Mouse (Mus musculus) liver, embryonic 11.5 days (tissue): ENCODE measurements around the gene Oas1a. TPM values are rescaled to one million over a fixed set of nuclear protein-coding genes. Genes with fewer than 3 reads are reported as not detected.
"Not testable (repeated sequence)": the region's sequence is repeated elsewhere in the genome, so short reads cannot be mapped to it uniquely, and the experiment has no call there.

Source experiments
- ATAC-seq: fragments of 200-750 bp; cut with Nextera tagmentation; replicated peaks from 2 replicates; pipeline ENCODE4 v1.8.0; 2017; ENCODE audit warnings: moderate number of reproducible peaks, mild to moderate bottlenecking, moderate TSS enrichment, moderate library complexity; ENCODE audit not compliant: low FRiP score
- DNase-seq: peaks from one replicate; pipeline ENCODE4 v3.0.0-alpha.2; 2017; ENCODE audit warnings: low spot score
- H3K27ac ChIP-seq: fragments of 300-500 bp; sonication (generic); 2 replicates; pipeline ENCODE4 v1.5.1; 2014; ENCODE audit warnings: mild to moderate bottlenecking, low read depth, low read length, control low read depth
- H3K27me3 ChIP-seq: fragments of 300-500 bp; sonication (generic); replicated peaks from 2 replicates; pipeline ENCODE4 v1.6.1; 2014; ENCODE audit warnings: low read length, mixed read lengths; ENCODE audit not compliant: control insufficient read depth, insufficient read depth
- H3K36me3 ChIP-seq: fragments of 300-500 bp; sonication (generic); 2 replicates; pipeline ENCODE4 v1.6.1; 2014; ENCODE audit warnings: mild to moderate bottlenecking, low read length, moderate library complexity, mixed read lengths; ENCODE audit not compliant: control insufficient read depth, insufficient read depth
- H3K4me1 ChIP-seq: fragments of 300-500 bp; sonication (generic); replicated peaks from 2 replicates; pipeline ENCODE4 v1.6.1; 2014; ENCODE audit warnings: low read length, mixed read lengths; ENCODE audit not compliant: control insufficient read depth, insufficient read depth
- H3K4me2 ChIP-seq: fragments of 300-500 bp; sonication (generic); 2 replicates; pipeline ENCODE4 v1.6.1; 2014; ENCODE audit warnings: mild to moderate bottlenecking, control low read depth, moderate library complexity
- H3K4me3 ChIP-seq: fragments of 300-500 bp; sonication (generic); 2 replicates; pipeline ENCODE4 v1.5.1; 2014; ENCODE audit warnings: low read depth, low read length, control low read depth
- H3K9ac ChIP-seq: fragments of 300-500 bp; sonication (generic); 2 replicates; pipeline ENCODE4 v1.6.1; 2014; ENCODE audit warnings: low read depth, low read length, control low read depth
- H3K9me3 ChIP-seq: fragments of 300-500 bp; sonication (generic); 2 replicates; pipeline ENCODE4 v1.6.1; 2016; ENCODE audit warnings: low read length, inconsistent platforms, mixed read lengths; ENCODE audit not compliant: control insufficient read depth
- WGBS: fragments of 180-500 bp; shearing (Covaris S2); extraction: QIAGEN DNeasy Blood & Tissue Kit; methylation state at CpG from one replicate; pipeline ENCODE4 v1.1.7; 2014; 5-methylcytosine and 5-hydroxymethylcytosine counted together
- polyA plus RNA-seq: library from polyadenylated mRNA; unstranded; fragments of >200 nt; fragmentation: Nextera tagmentation; extraction: Ambion mirVana; gene quantifications from 2 replicates; pipeline ENCODE4 v1.2.1, GENCODE M21; 2014

The Oas1a gene
- 1.3 and 1.6 TPM in 2 replicates for polyA plus RNA-seq

DNA sequence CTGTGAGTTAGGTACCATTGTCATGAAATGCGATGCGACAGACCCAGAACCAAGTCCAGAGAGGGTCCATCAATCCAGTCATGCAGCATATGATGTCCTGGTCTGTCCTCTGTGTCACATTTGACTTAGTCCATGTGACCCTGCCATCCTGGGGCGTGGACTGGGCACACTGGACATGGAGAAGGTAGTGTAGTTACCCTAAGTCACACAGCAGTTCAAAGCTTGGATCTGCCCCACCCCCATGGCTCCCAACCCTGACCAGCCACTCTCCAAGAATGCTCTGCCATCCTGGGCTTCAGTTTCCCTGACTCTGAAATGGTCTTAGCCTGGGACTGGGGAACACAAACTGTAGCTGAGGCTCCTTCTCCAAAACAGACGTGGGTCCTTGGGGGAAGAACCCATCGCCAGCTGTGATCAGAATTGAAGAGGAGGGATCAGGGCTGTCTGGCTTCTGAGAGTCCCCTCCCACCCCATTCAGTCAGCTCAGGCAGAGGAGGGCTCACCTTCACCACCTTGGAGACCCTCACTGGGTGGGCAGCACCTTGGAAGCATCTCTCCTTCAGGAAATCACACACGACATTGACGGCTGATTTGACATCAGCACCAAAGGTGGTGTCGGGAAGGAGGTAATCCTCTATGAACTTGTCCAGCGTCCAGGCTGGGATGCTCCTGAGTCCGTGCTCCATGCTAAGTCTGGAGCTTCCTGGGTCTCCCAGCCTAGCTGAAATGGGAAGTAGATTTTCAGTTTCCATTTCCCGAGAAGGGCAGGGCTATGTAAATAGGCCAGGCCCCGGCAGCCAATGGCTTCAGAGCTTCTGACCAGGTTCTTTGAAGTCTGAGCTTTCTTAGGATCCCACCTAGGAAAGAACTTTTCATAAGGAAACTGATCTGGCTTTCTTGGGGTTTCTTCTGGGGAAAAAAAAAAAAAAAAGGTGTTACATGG, at the start of gene Oas1a:
Oas1a (minus strand) TSS at position 731 of the 943 bp plus-strand sequence.
- not testable (repeated sequence) for ATAC-seq, H3K9ac ChIP-seq, H3K27ac ChIP-seq, H3K4me2 ChIP-seq, H3K4me3 ChIP-seq, DNase-seq, H3K4me1 ChIP-seq, H3K36me3 ChIP-seq, H3K27me3 ChIP-seq, H3K9me3 ChIP-seq
- WGBS = 28% methylated on average over 9 of the region's 12 CpGs

DNA sequence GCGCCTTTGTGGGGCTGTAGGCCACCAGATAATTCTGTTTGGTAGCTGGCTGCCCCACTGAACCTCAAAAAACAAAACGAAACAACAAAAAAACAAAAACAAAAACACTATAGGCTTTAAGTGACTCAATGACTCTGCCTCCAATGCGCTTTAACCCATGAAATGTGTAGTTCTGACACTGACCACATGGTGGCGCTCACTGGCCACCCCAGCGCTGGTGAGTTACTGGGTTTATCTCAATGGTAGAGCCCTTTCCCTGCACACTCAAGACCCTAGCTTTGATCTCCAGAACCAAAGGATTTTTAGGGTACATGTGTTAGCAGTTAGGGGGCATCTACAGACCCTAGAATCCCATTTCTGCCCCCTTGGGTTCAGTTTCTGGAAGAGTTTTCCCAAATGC, 46.7 kb upstream of the Oas1a start:
- Histone ChIP-seq H3K4me3 (no peak overlapping the region), H3K4me1 (no peaks in the 10 kb centered on the region), H3K9me3 (no peaks in the 10 kb centered on the region; the same call in 1 of the 2 replicates), H3K27me3 (no peaks in the 10 kb centered on the region), H3K9ac (no peak overlapping the region), H3K27ac (no peak overlapping the region), H3K4me2 (no peak overlapping the region), H3K36me3 (no peaks in the 10 kb centered on the region)
- WGBS = 12% methylated on average over 5 of the region's 5 CpGs
- ATAC-seq (no peak), DNase-seq (no peak)

DNA sequence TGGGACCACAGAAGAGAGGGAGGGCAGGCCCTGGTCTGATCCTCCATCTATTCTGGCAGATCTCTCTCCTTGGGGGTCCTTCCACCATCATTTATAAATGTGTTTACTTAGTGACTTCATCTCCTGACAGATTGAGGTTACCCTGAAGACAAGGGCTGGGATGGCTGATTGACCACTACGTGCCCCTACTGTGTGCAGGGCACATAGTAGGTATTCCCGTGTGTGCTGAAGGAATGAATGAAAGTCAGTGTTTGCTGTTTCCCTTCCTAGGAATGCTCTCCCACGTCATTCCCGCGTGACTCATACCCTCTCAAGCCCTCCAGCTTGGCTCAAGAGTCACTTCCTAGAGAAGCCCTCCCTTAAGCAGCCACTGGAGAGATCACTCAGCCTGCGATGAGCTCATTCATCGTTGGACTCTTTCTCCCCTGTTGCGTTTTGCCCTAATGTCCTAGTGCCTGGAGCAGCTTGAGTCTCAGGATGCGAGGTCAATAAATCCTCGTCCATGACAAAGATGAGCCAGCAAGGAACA, 45.0 kb upstream of the Oas1a start:
- H3K9ac ChIP-seq = no peak overlapping the region
- 62% methylated on average over 10 of the region's 10 CpGs for WGBS
- no peaks in the 10 kb centered on the region for H3K36me3 ChIP-seq
- H3K9me3 ChIP-seq = no peaks in the 10 kb centered on the region
- no peaks in the 10 kb centered on the region for H3K4me1 ChIP-seq
- no peak overlapping the region for H3K27ac ChIP-seq
- no peaks in the 10 kb centered on the region for H3K27me3 ChIP-seq
- H3K4me3 ChIP-seq = no peak overlapping the region
- ATAC-seq (no peak), DNase-seq (no peak)
- no peak overlapping the region for H3K4me2 ChIP-seq

- ATAC-seq = no peak
- Histone ChIP-seq H3K4me2 (no peak overlapping the region), H3K9me3 (no peaks in the 10 kb centered on the region), H3K36me3 (no peaks in the 10 kb centered on the region), H3K27ac (no peak overlapping the region), H3K4me3 (no peak overlapping the region), H3K27me3 (no peaks in the 10 kb centered on the region), H3K4me1 (no peaks in the 10 kb centered on the region), H3K9ac (no peak overlapping the region)
- WGBS = 70% methylated on average over 10 of the region's 10 CpGs
- no peak for DNase-seq
Observed at GRCm38 (mm10) chr5:120942076-120942475, 34.8 kb upstream of the Oas1a start.

DNA sequence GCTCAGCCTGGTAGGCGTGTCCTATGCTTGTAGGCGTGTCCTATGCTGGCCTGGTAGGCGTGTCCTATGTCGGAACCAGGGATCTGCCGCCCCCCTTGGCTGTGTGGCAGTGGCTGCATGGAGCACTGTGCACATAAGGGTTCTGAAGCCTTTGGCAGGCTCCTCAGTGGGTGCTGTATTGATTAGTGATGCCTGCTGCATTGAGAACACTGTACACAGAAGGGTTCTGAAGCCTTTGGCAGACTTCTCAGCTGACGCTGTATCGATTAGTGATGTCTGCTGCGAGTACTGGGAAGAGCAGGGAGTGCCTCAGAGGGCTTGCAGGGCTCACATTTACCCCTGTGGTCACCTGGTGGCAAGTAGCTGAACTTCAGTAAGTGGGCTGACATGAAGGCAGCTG, 31.3 kb upstream of the Oas1a start:
- Histone ChIP-seq H3K4me3 (no peak overlapping the region), H3K36me3 (no peaks in the 10 kb centered on the region), H3K4me2 (no peak overlapping the region), H3K9me3 (no peaks in the 10 kb centered on the region), H3K27me3 (no peaks in the 10 kb centered on the region), H3K27ac (no peak overlapping the region), H3K9ac (no peak overlapping the region), H3K4me1 (no peaks in the 10 kb centered on the region)
- WGBS = 25% methylated on average over 8 of the region's 8 CpGs
- DNase-seq = no peak
- no peak; the same call in 1 of the 2 replicates for ATAC-seq

DNA sequence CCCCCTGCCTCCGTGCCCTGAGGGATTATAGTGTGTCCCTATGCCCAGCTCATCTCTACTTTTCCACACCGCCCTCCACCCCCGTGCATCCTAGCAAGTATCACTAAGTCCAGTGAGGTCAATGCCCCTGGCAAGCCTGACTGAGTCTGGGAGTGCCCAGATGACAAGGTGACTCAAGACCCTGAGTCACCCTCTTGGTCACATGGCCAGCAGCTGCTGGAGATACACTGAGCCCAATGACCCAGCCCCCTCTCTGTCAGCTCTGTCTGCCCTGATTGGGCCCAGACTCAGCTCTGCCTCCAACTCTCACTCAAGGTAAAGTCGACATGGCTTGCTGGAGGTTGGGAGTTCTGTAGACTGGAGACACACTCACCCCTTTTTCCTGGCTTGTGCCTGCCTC, 30.5 kb upstream of the Oas1a start:
- no peak overlapping the region for H3K9ac ChIP-seq
- no peak; the same call in 1 of the 2 replicates for ATAC-seq
- no peak overlapping the region for H3K27ac ChIP-seq

GRCm38 (mm10) chr5:120933966-120934365, 26.6 kb upstream of the Oas1a start:
- H3K36me3 ChIP-seq = no peaks in the 10 kb centered on the region
- WGBS = 26% methylated on average over 5 of the region's 5 CpGs
- H3K4me3 ChIP-seq = no peak overlapping the region
- H3K4me2 ChIP-seq = no peak overlapping the region
- H3K27me3 ChIP-seq = no peaks in the 10 kb centered on the region
- H3K9me3 ChIP-seq = no peaks in the 10 kb centered on the region
- no peak overlapping the region for H3K9ac ChIP-seq
- H3K27ac ChIP-seq = no peak overlapping the region
- no peak for ATAC-seq
- H3K4me1 ChIP-seq = no peaks in the 10 kb centered on the region
- DNase-seq = no peak

More for the DNA sequence above, 30.5 kb upstream of the Oas1a start:
- no peaks in the 10 kb centered on the region for H3K9me3 ChIP-seq
- 70% methylated on average over 4 of the region's 4 CpGs for WGBS
- no peak for DNase-seq
- H3K4me1 ChIP-seq = no peaks in the 10 kb centered on the region
- H3K4me3 ChIP-seq = no peak overlapping the region
- no peaks in the 10 kb centered on the region for H3K36me3 ChIP-seq
- no peak overlapping the region for H3K4me2 ChIP-seq
- H3K27me3 ChIP-seq = no peaks in the 10 kb centered on the region

GRCm38 (mm10) chr5:120927036-120927435, 19.7 kb upstream of the Oas1a start:
- ATAC-seq = no peak
- 10% methylated on average over 1 of the region's 1 CpGs for WGBS
- no peaks in the 10 kb centered on the region for H3K27me3 ChIP-seq
- no peaks in the 10 kb centered on the region for H3K4me1 ChIP-seq
- H3K36me3 ChIP-seq = no peaks in the 10 kb centered on the region
- no peak overlapping the region for H3K4me2 ChIP-seq
- no peaks in the 10 kb centered on the region for H3K9me3 ChIP-seq
- no peak overlapping the region for H3K27ac ChIP-seq
- H3K9ac ChIP-seq = no peak overlapping the region
- H3K4me3 ChIP-seq = no peak overlapping the region
- DNase-seq = no peak

DNA sequence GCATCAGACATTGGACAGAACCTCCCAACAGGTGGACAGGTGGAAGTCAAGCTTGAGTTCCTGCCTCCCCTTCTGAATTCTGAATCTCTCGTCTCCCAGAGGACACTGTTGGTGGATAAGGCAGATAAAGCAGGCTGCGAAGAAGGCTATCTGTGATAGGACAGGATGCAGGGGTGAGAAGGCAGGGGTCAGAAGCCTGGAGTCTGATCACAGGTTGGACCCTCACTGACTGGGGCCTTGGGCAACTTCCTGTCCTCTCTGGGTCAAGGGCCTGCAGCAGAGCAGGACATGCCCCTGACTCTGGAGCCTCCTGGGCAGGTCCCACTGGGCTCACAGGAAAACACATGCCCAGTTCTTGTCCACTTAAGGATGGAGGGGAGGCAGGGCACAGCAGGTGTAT, 19.0 kb upstream of the Oas1a start:
- not testable (repeated sequence) for H3K9me3 ChIP-seq, H3K27ac ChIP-seq, H3K4me2 ChIP-seq, H3K27me3 ChIP-seq, ATAC-seq, H3K9ac ChIP-seq, H3K36me3 ChIP-seq, H3K4me3 ChIP-seq, DNase-seq, H3K4me1 ChIP-seq
- 33% methylated on average over 2 of the region's 2 CpGs for WGBS
